8 mouse cellular contexts compared by ENCODE assay signal in the genomic region with DNA sequence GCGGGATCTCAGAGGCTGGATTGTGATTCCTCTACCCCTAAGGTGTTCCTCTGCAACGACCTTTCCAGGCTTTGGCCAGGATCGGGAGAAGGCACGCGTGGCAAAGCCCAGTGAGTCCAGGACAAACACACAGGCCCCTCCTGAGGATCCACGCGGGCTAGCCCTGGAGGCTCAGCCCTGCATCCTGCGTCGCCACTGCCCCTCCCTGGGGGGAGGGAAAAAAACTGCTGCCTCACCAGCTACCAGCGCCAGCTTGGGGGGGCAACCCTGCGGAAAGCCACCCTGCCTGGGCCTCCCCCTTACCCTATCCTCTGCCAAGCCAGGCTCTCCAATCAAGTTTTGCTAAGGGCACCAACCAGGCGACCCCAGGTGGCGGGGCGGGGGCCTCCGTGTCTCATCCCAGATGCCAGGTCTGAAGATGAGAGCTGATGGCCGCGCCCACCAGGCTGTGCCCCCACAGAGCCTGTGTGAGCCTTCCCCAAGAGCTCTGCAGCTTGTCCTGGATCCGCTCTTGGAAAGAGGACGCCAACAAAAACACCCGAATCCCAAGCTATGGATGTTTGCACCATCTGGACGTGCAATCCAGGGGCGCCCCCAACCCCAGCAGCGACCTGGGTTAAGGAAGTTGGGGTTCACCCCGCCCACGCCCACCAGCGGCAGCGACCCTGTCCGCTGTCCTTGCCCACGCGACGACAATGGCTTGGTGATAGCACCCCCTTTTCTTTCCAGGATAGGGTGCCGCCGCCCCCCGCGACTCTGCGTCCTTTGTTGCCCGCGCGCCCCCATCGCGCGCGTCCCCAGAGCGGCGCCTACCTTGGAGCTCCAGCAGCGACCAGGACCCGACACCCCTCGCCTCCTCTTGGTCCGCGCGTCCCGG. TPM values are rescaled to one million over a fixed set of nuclear protein-coding genes. Genes with fewer than 3 reads are reported as not detected.
DNase-seq lines count a peak whose midpoint lies in the region; ATAC-seq lines count a peak whose summit lies in the region.

No protein-coding gene starts in this region.

- DNase-seq in 3T3-L1 (ENCODE audit: low read depth, low spot score) (peak; percentile 58), MN1 (ENCODE audit: low spot score) (peak; percentile 76)
- peak; percentile 57 to 60 for DNase-seq in cerebellum, postnatal 25 days
- DNase-seq in gastrocnemius, postnatal 14 days, result peak; percentile 47
- DNase-seq in intestine, embryonic 14.5 days (ENCODE audit: low spot score), result peak; percentile 72
- DNase-seq in limb, embryonic 11.5 days (ENCODE audit: low spot score), result peak; percentile 58
- DNase-seq in thymus, adult 18-20 months, result peak; percentile 32 to 52

- H3K4me1 ChIP-seq in intestine, embryonic 14.5 days (replicated peaks; ENCODE audit: control insufficient read depth, insufficient read depth, low read length), result peaks cover 34% of the 10 kb centered on the region
- H3K4me1 ChIP-seq in limb, embryonic 11.5 days (ENCODE audit: control insufficient read depth, insufficient read depth, low read length), result peaks cover 29% of the 10 kb centered on the region
- H3K4me1 ChIP-seq in midbrain, embryonic 13.5 days (replicated peaks), result peaks cover 70% of the 10 kb centered on the region

- no peak; the same call in 1 of the 2 replicates for ATAC-seq in intestine, embryonic 14.5 days (replicated peaks; ENCODE audit: low FRiP score, low TSS enrichment, low read depth)
- 0 out of 2 replicates have a peak, but pooled peaks have one; percentile 8 for ATAC-seq in limb, embryonic 11.5 days (ENCODE audit: insufficient number of reproducible peaks, low FRiP score, low TSS enrichment, low read depth)
- ATAC-seq in midbrain, embryonic 13.5 days, result peak; percentile 38

- 1% methylated on average over 52 of the region's 52 CpGs for WGBS in intestine, embryonic 14.5 days
- WGBS in limb, embryonic 11.5 days, result 2% methylated on average over 52 of the region's 52 CpGs
- 1% methylated on average over 50 of the region's 52 CpGs for WGBS in midbrain, embryonic 13.5 days

- H3K27ac ChIP-seq in intestine, embryonic 14.5 days (ENCODE audit: low read depth), result peak overlapping the region; percentile 93
- H3K27ac ChIP-seq in limb, embryonic 11.5 days (replicated peaks; ENCODE audit: low read depth, low read length), result peak overlapping the region; percentile 94
- H3K27ac ChIP-seq in midbrain, embryonic 13.5 days, result peak overlapping the region; percentile 99

- peak overlapping the region; percentile 86 for H3K9ac ChIP-seq in intestine, embryonic 14.5 days (ENCODE audit: low read length)
- H3K9ac ChIP-seq in limb, embryonic 11.5 days (ENCODE audit: low read length), result peak overlapping the region; percentile 87
- H3K9ac ChIP-seq in midbrain, embryonic 13.5 days (replicated peaks), result peak overlapping the region; percentile 99

- H3K4me3 ChIP-seq in intestine, embryonic 14.5 days (ENCODE audit: low read depth, low read length), result peak overlapping the region; percentile 80
- peak overlapping the region; percentile 86 for H3K4me3 ChIP-seq in limb, embryonic 11.5 days (ENCODE audit: low read depth, low read length)
- peak overlapping the region; percentile 93 for H3K4me3 ChIP-seq in midbrain, embryonic 13.5 days (replicated peaks)

- no peaks in the 10 kb centered on the region for H3K9me3 ChIP-seq in intestine, embryonic 14.5 days (ENCODE audit: control insufficient read depth, low read length)
- H3K9me3 ChIP-seq in limb, embryonic 11.5 days (ENCODE audit: control insufficient read depth, low read length), result no peaks in the 10 kb centered on the region
- H3K9me3 ChIP-seq in midbrain, embryonic 13.5 days, result no peaks in the 10 kb centered on the region

- intact Hi-C loops in gastrocnemius, postnatal 14 days (cut with DNase I; ENCODE audit: low total_unique reads), result no loop called here

- no peaks in the 10 kb centered on the region for H3K27me3 ChIP-seq in intestine, embryonic 14.5 days (replicated peaks; ENCODE audit: control insufficient read depth, insufficient read depth, low read length)
- no peaks in the 10 kb centered on the region for H3K27me3 ChIP-seq in limb, embryonic 11.5 days (ENCODE audit: control insufficient read depth, insufficient read depth, low read length)
- no peaks in the 10 kb centered on the region for H3K27me3 ChIP-seq in midbrain, embryonic 13.5 days

- no peaks in the 10 kb centered on the region for H3K36me3 ChIP-seq in intestine, embryonic 14.5 days (ENCODE audit: control insufficient read depth, insufficient read depth, low read length)
- no peaks in the 10 kb centered on the region; the same call in 1 of the 2 replicates for H3K36me3 ChIP-seq in limb, embryonic 11.5 days (ENCODE audit: control insufficient read depth, insufficient read depth, low read length)
- H3K36me3 ChIP-seq in midbrain, embryonic 13.5 days, result no peaks in the 10 kb centered on the region

- H3K4me2 ChIP-seq in intestine, embryonic 14.5 days (ENCODE audit: low read length), result peak overlapping the region; percentile 92
- H3K4me2 ChIP-seq in limb, embryonic 11.5 days (ENCODE audit: low read depth, severe bottlenecking), result peak overlapping the region; percentile 98
- H3K4me2 ChIP-seq in midbrain, embryonic 13.5 days (replicated peaks), result peak overlapping the region; percentile 90

RNA-seq across cellular contexts. Expression of gene Clip2, which starts 0.8 kb away (rescaled TPM):
- 1 to 10 TPM; 6.4 to 8.4 TPM for total RNA-seq in gastrocnemius, postnatal 14 days (2021)
- 4.7 and 4.8 TPM in 2 replicates for polyA plus RNA-seq in intestine, embryonic 14.5 days (2014; fragmentation: Nextera tagmentation; extraction: Ambion mirVana)
- 6.8 and 6.9 TPM in 2 replicates for polyA plus RNA-seq in limb, embryonic 11.5 days (2014; fragmentation: Nextera tagmentation; extraction: Ambion mirVana)
- polyA plus RNA-seq in midbrain, embryonic 13.5 days (2015; fragmentation: Nextera tagmentation; extraction: Ambion mirVana), result 13.4 and 15.3 TPM in 2 replicates

RNA-seq across cellular contexts. Expression of gene Syna, which starts 8.5 kb away (rescaled TPM):
- total RNA-seq in gastrocnemius, postnatal 14 days (2021), result under 1 TPM in 1 of 2 experiments, not detected in 1; 0.29 TPM
- 0.08 TPM in 1 of 2 replicates, not detected in the other for polyA plus RNA-seq in intestine, embryonic 14.5 days (2014; fragmentation: Nextera tagmentation; extraction: Ambion mirVana)
- not detected in 2 replicates for polyA plus RNA-seq in limb, embryonic 11.5 days (2014; fragmentation: Nextera tagmentation; extraction: Ambion mirVana)
- polyA plus RNA-seq in midbrain, embryonic 13.5 days (2015; fragmentation: Nextera tagmentation; extraction: Ambion mirVana), result 0.47 and 0.48 TPM in 2 replicates

RNA-seq across cellular contexts. Expression of gene Rfc2, which starts 29.7 kb away (rescaled TPM):
- 10 to 100 TPM; 12.4 to 14.1 TPM for total RNA-seq in gastrocnemius, postnatal 14 days (2021)
- 298 and 318 TPM in 2 replicates for polyA plus RNA-seq in intestine, embryonic 14.5 days (2014; fragmentation: Nextera tagmentation; extraction: Ambion mirVana)
- 395 and 420 TPM in 2 replicates for polyA plus RNA-seq in limb, embryonic 11.5 days (2014; fragmentation: Nextera tagmentation; extraction: Ambion mirVana)
- 215 and 219 TPM in 2 replicates for polyA plus RNA-seq in midbrain, embryonic 13.5 days (2015; fragmentation: Nextera tagmentation; extraction: Ambion mirVana)
